Mouse (Mus musculus) layer of hippocampus, postnatal 14 days (tissue): ENCODE measurements around the gene Slfn9. TPM values are rescaled to one million over a fixed set of nuclear protein-coding genes. Genes with fewer than 3 reads are reported as not detected.

Source experiments
- microRNA-seq, 2 experiments: library from miRNA; unstranded; fragments of <30 nt; microRNA quantifications; one replicate each; pipeline ENCODE4 v1.2.0; 2021
- total RNA-seq, 2 experiments: library from RNA; stranded (reverse); gene quantifications; 2 replicates each; pipeline ENCODE4 v1.2.3; 2021

Slfn9 gene
- total RNA-seq, 2 experiments from 2014 or later, result 0.72 to 0.81 TPM

Small RNA genes lying within 50 kb of the gene (microRNA-seq; reads per million reads assigned to microRNA genes)
- gene Gm27598, result 0 reads per million in 2 experiments
- gene Mir7679, result 0 reads per million in 2 experiments

Other genes starting within 250 kb of the Slfn9 start
- under 1 TPM in 1 of 2 experiments, not detected in 1; 0.78 TPM for gene Cct6b, start 227.5 kb downstream of the Slfn9 start, total RNA-seq
- gene Zfp830, start 227.5 kb downstream of the Slfn9 start, total RNA-seq, result 10 to 100 TPM; 14.6 to 17.1 TPM
- gene Lig3, start 210.7 kb downstream of the Slfn9 start, total RNA-seq, result 10 to 100 TPM; 27.1 to 27.8 TPM
- gene Rffl, start 120.6 kb downstream of the Slfn9 start, total RNA-seq, result 10 to 100 TPM; 11.0 to 11.7 TPM
- gene Rad51d, start 101.2 kb downstream of the Slfn9 start, total RNA-seq, result 10 to 100 TPM; 12.5 to 13.2 TPM
- not detected for gene Fndc8, start 99.7 kb downstream of the Slfn9 start, total RNA-seq
- 10 to 100 TPM; 34.4 to 35.1 TPM for gene Nle1, start 83.4 kb downstream of the Slfn9 start, total RNA-seq
- gene Unc45b, start 81.3 kb downstream of the Slfn9 start, total RNA-seq, result 1 to 10 TPM; 4.0 to 5.8 TPM
- 1 to 10 TPM; 3.2 to 4.6 TPM for gene Slfn5, start 40.5 kb downstream of the Slfn9 start, total RNA-seq
- under 1 TPM; 0.57 to 0.58 TPM for gene Slfn8, start 29.0 kb upstream of the Slfn9 start, total RNA-seq
- under 1 TPM; 0.31 to 0.51 TPM for gene Slfn2, start 73.3 kb upstream of the Slfn9 start, total RNA-seq
- not detected for gene Slfn1, start 125.0 kb upstream of the Slfn9 start, total RNA-seq
- gene Slfn4, start 183.4 kb upstream of the Slfn9 start, total RNA-seq, result under 1 TPM in 1 of 2 experiments, not detected in 1; 0.17 TPM
- under 1 TPM; 0.26 to 0.32 TPM for gene Slfn3, start 199.5 kb upstream of the Slfn9 start, total RNA-seq